In genomic region chr14:26595167-26595566, GRCm38 (mm10) we compare ENCODE assay signal across 1 mouse cellular context.
A peak's percentile ranks its signal among the peaks of the same experiment; 100 is the strongest.
TF ChIP-seq lines count a peak whose summit lies in the region.

No protein-coding gene starts in this region.

TF ChIP-seq in MEL, 35 proteins besides CTCF, POLR2A, EP300 and RAD21 (continued from another document):
- TF ChIP-seq MYB (IDR thresholded peaks at IDR 0.05; ENCODE audit: low read depth, low read length) (no peak), TAL1 (IDR thresholded peaks at IDR 0.05; ENCODE audit: low read length) (peak; percentile 84), MXI1 (IDR thresholded peaks at IDR 0.05; ENCODE audit: low read depth, low read length) (no peak), GABPA (IDR thresholded peaks at IDR 0.05; ENCODE audit: low read depth, low read length) (no peak), SIN3A (IDR thresholded peaks at IDR 0.05; ENCODE audit: low read length) (no peak), GATA1 (IDR thresholded peaks at IDR 0.05; ENCODE audit: low read depth, low read length) (0 out of 2 replicates have a peak, but pooled peaks have one; percentile 8), USF1 (IDR thresholded peaks at IDR 0.05; ENCODE audit: low read depth, low read length) (no peak)
